Mouse (Mus musculus) left cerebral cortex, adult 6 months (tissue): Measurements from ENCODE around the gene Esp3. TPM values are rescaled to one million over a fixed set of nuclear protein-coding genes. Genes with fewer than 3 reads are reported as not detected.

Source experiments
- long read RNA-seq, 2 experiments: library from polyadenylated mRNA; unstranded; transcript quantifications; one replicate each; pipeline ENCODE4 v2.0.0; 2019 to 2020
- polyA plus RNA-seq: library from polyadenylated mRNA; unstranded; fragments of <200 nt; fragmentation: Nextera tagmentation; gene quantifications from 2 replicates; pipeline ENCODE4 v1.2.3, GENCODE M21; 2021

Esp3 gene
- not detected in 2 replicates for polyA plus RNA-seq
- long read RNA-seq, experiment 1 = 0 reads
- long read RNA-seq, experiment 2 = 0 reads

DNA sequence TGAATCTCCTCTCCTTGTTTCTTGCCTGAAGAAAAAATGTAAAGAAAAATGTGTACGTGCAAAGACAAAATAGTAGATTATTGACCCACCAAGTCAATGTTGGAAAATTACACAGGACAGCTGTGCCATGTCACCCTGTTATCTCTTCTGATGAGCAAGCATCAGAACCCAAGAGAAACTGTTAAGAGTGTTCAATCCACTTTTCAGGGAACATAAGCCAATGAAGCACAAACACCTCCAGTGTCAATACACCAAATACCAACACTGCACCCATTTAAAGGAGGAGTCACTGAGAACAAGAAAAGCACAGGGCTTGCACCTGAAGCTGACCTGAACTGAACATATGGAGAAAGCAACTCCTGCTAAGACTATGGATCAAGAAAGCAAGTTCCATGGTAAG lies at the start of gene Esp3:
Gene Esp3, plus strand, starts transcription at position 301 of the 400 bp plus-strand sequence.

DNA sequence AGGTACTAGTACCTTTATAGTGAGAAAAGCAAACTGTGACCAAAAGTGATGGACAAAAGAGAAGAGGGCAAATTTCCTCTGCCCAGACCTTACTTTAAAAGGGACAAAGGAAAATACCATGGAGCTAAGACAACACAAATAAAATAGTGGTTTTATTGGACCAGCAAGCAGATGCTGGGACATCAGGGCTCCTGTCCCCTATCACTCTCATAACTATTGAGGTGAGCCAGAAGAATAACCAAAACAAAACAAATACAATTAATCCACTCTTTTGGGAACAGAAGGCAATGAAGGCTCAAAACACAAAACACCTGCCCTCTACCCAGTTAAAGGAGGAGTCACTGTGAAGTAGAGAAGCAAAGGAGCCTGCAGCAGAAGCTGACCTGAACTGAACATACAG lies 33.6 kb upstream of the Esp3 start, which contains the start of gene Esp4:
Gene Esp4, plus strand, starts transcription at position 301 of the 400 bp plus-strand sequence.

Other genes starting within 250 kb of the Esp3 start
- not detected in 2 replicates for gene Esp8, start 112.1 kb upstream of the Esp3 start, polyA plus RNA-seq
- gene Esp6, start 70.6 kb upstream of the Esp3 start, polyA plus RNA-seq = not detected in 2 replicates
- gene Esp4, start 33.5 kb upstream of the Esp3 start, polyA plus RNA-seq = not detected in 2 replicates
- not detected in 2 replicates for gene Esp1, start 95.0 kb downstream of the Esp3 start, polyA plus RNA-seq
- gene Crisp2, start 174.9 kb downstream of the Esp3 start, polyA plus RNA-seq = not detected in 2 replicates
- gene Rhag, start 179.1 kb downstream of the Esp3 start, polyA plus RNA-seq = not detected in 2 replicates
- gene 9130008F23Rik, start 248.5 kb downstream of the Esp3 start, polyA plus RNA-seq = not detected in 2 replicates